In genomic region chr9:58049186-58049585, GRCm38 (mm10) we compare ENCODE assay signal across 14 mouse cellular contexts. TPM values are rescaled to one million over a fixed set of nuclear protein-coding genes. Genes with fewer than 3 reads are reported as not detected.
DNase-seq lines count a peak whose midpoint lies in the region; ATAC-seq and TF ChIP-seq lines count a peak whose summit lies in the region.
"Had no signal": no experiment of that assay in that cellular context is flagged by ENCODE, and none has a peak within 500 bp of the region (broad histone marks: within the 10 kb centered on the region; RNA-seq: fewer than 3 reads in every experiment).

No protein-coding gene starts in this region.

- H3K4me2 ChIP-seq in midbrain, embryonic 13.5 days (replicated peaks), result peak overlapping the region; percentile 30
- H3K4me2 ChIP-seq: heart, embryonic 15.5 days; intestine, embryonic 15.5 days; liver, embryonic 12.5 days had no signal

- no peak for TF ChIP-seq CTCF in gastrocnemius, adult 2 months (IDR thresholded peaks at IDR 0.05)

- H3K27ac ChIP-seq in hindbrain, embryonic 10.5 days, result peak overlapping the region; percentile 77
- H3K27ac ChIP-seq in midbrain, embryonic 13.5 days, result peak overlapping the region; percentile 93
- H3K27ac ChIP-seq in gastrocnemius, adult 2 months, result no peak overlapping the region
- H3K27ac ChIP-seq: heart, embryonic 15.5 days; intestine, embryonic 15.5 days; liver, embryonic 12.5 days had no signal

- H3K27me3 ChIP-seq in hindbrain, embryonic 10.5 days (ENCODE audit: insufficient read depth, poor library complexity, severe bottlenecking), result peaks cover 59% of the 10 kb centered on the region
- H3K27me3 ChIP-seq in midbrain, embryonic 13.5 days, result peaks cover 16% of the 10 kb centered on the region; the same call in 1 of the 2 replicates

- peak overlapping the region; percentile 53 for H3K9ac ChIP-seq in midbrain, embryonic 13.5 days (replicated peaks)
- H3K9ac ChIP-seq: heart, embryonic 15.5 days; intestine, embryonic 15.5 days; liver, embryonic 12.5 days had no signal

- 48% methylated on average over 6 of the region's 6 CpGs for WGBS in hindbrain, embryonic 10.5 days
- 31% methylated on average over 6 of the region's 6 CpGs for WGBS in midbrain, embryonic 13.5 days

- DNase-seq in right cerebral cortex, postnatal 4 days, result peak; percentile 42
- DNase-seq in right cerebral cortex, postnatal 25 days, result no peak
- no peak for DNase-seq in hindbrain, embryonic 10.5 days (ENCODE audit: low spot score)
- no peak for DNase-seq in gastrocnemius, adult 2 months
- no peak for DNase-seq in adrenal gland, postnatal 10 days
- no peak for DNase-seq in urinary bladder, adult 18-20 months (ENCODE audit: low spot score in 2 of 2)
- DNase-seq: cerebellum, adult 8-10 months; kidney, postnatal 36 days; lung, postnatal 10 days; thymus, postnatal 25 days had no signal

- intact Hi-C loops in gastrocnemius, adult 2 months (cut with DNase I), result no loop called here

- peak; percentile 34; the same call in 1 of the 2 replicates for ATAC-seq in midbrain, embryonic 13.5 days
- ATAC-seq: intestine, embryonic 15.5 days; liver, embryonic 12.5 days had no signal

- H3K9me3 ChIP-seq in hindbrain, embryonic 10.5 days, result no peaks in the 10 kb centered on the region
- H3K9me3 ChIP-seq in midbrain, embryonic 13.5 days, result no peaks in the 10 kb centered on the region
- H3K9me3 ChIP-seq: heart, embryonic 15.5 days; intestine, embryonic 15.5 days; liver, embryonic 12.5 days had no signal

- no peak overlapping the region for H3K4me3 ChIP-seq in hindbrain, embryonic 10.5 days
- H3K4me3 ChIP-seq in midbrain, embryonic 13.5 days (replicated peaks), result no peak overlapping the region
- no peak overlapping the region for H3K4me3 ChIP-seq in gastrocnemius, adult 2 months
- H3K4me3 ChIP-seq: heart, embryonic 15.5 days; intestine, embryonic 15.5 days; liver, embryonic 12.5 days had no signal

- H3K36me3 ChIP-seq in hindbrain, embryonic 10.5 days, result no peaks in the 10 kb centered on the region
- H3K36me3 ChIP-seq in midbrain, embryonic 13.5 days, result no peaks in the 10 kb centered on the region
- H3K36me3 ChIP-seq: heart, embryonic 15.5 days; intestine, embryonic 15.5 days; liver, embryonic 12.5 days had no signal

- peaks cover 82% of the 10 kb centered on the region for H3K4me1 ChIP-seq in hindbrain, embryonic 10.5 days (replicated peaks)
- peaks cover 91% of the 10 kb centered on the region for H3K4me1 ChIP-seq in midbrain, embryonic 13.5 days (replicated peaks)
- H3K4me1 ChIP-seq: liver, embryonic 12.5 days had no signal

RNA-seq across cellular contexts. Expression of gene Stra6, which starts 14.4 kb away (rescaled TPM):
- 11.2 and 15.8 TPM in 2 replicates for polyA plus RNA-seq in hindbrain, embryonic 10.5 days (2016; fragmentation: Nextera tagmentation; extraction: Ambion mirVana)
- polyA plus RNA-seq in midbrain, embryonic 13.5 days (2015; fragmentation: Nextera tagmentation; extraction: Ambion mirVana), result 8.1 and 9.9 TPM in 2 replicates
- under 1 TPM; 0.13 to 0.31 TPM for total RNA-seq in gastrocnemius, adult 2 months (2021)
- 1 to 10 TPM; 1.1 to 1.3 TPM for total RNA-seq in adrenal gland, postnatal 10 days (2021)

RNA-seq across cellular contexts. Expression of gene Cyp11a1, which starts 43.0 kb away (rescaled TPM):
- polyA plus RNA-seq in hindbrain, embryonic 10.5 days (2016; fragmentation: Nextera tagmentation; extraction: Ambion mirVana), result not detected in 2 replicates
- 0.30 and 0.38 TPM in 2 replicates for polyA plus RNA-seq in midbrain, embryonic 13.5 days (2015; fragmentation: Nextera tagmentation; extraction: Ambion mirVana)
- total RNA-seq in gastrocnemius, adult 2 months (2021), result under 1 TPM in 1 of 2 experiments, not detected in 1; 0.10 TPM
- total RNA-seq in adrenal gland, postnatal 10 days (2021), result 1,000 to 10,000 TPM; 1,564 to 1,873 TPM

Comparison
In these comparisons a context has a peak if more than half of its experiments do, and no peak if none do; other contexts are left out.
1. RNA of gene Cyp11a1, which starts 43.0 kb away (total RNA-seq): 1,564 to 1,873 TPM in adrenal gland, postnatal 10 days; 0.10 TPM in gastrocnemius, adult 2 months; every median in the first group is over 1,000 times any median in the second.